14 mouse cellular contexts compared by ENCODE assay signal in genomic region chr1:181084021-181084420, GRCm38 (mm10). TPM values are rescaled to one million over a fixed set of nuclear protein-coding genes. Genes with fewer than 3 reads are reported as not detected.
DNase-seq lines count a peak whose midpoint lies in the region; ATAC-seq and TF ChIP-seq lines count a peak whose summit lies in the region.
"Had no signal": no experiment of that assay in that cellular context is flagged by ENCODE, and none has a peak within 500 bp of the region (broad histone marks: within the 10 kb centered on the region; RNA-seq: fewer than 3 reads in every experiment).

No protein-coding gene starts in this region.

- no peaks in the 10 kb centered on the region for H3K36me3 ChIP-seq in heart, postnatal 0 days (replicated peaks; ENCODE audit: control insufficient read depth, insufficient read depth, low read length)
- no peaks in the 10 kb centered on the region for H3K36me3 ChIP-seq in embryonic facial prominence, embryonic 10.5 days (replicated peaks)
- no peaks in the 10 kb centered on the region for H3K36me3 ChIP-seq in forebrain, embryonic 11.5 days (ENCODE audit: control insufficient read depth, insufficient read depth, low read length)

- no peak for ATAC-seq in heart, postnatal 0 days (ENCODE audit: insufficient read depth, low read depth)
- ATAC-seq in forebrain, embryonic 11.5 days (replicated peaks; ENCODE audit: low FRiP score) = no peak
- ATAC-seq: hindbrain, embryonic 16.5 days; liver, postnatal 0 days had no signal

- no peak for TF ChIP-seq CTCF in heart, postnatal 0 days (IDR thresholded peaks at IDR 0.05; ENCODE audit: low read depth)

- no peaks in the 10 kb centered on the region for H3K4me1 ChIP-seq in heart, postnatal 0 days (ENCODE audit: control insufficient read depth, insufficient read depth)
- H3K4me1 ChIP-seq in embryonic facial prominence, embryonic 10.5 days = no peaks in the 10 kb centered on the region
- H3K4me1 ChIP-seq in forebrain, embryonic 11.5 days (replicated peaks; ENCODE audit: control insufficient read depth, insufficient read depth, low read length) = no peaks in the 10 kb centered on the region

- no peak for TF ChIP-seq EP300 in heart, postnatal 0 days (IDR thresholded peaks at IDR 0.05; ENCODE audit: low read depth)

- no peak overlapping the region for H3K9ac ChIP-seq in heart, postnatal 0 days (replicated peaks; ENCODE audit: low read depth, low read length)
- H3K9ac ChIP-seq in forebrain, embryonic 11.5 days (ENCODE audit: low read length) = no peak overlapping the region
- H3K9ac ChIP-seq: liver, postnatal 0 days had no signal

- no peak overlapping the region for H3K4me3 ChIP-seq in heart, postnatal 0 days (ENCODE audit: low read depth, low read length)
- no peak overlapping the region for H3K4me3 ChIP-seq in embryonic facial prominence, embryonic 10.5 days
- no peak overlapping the region for H3K4me3 ChIP-seq in forebrain, embryonic 11.5 days (ENCODE audit: low read depth, low read length)

- no peaks in the 10 kb centered on the region for H3K27me3 ChIP-seq in heart, postnatal 0 days (ENCODE audit: control insufficient read depth, insufficient read depth, low read length)
- H3K27me3 ChIP-seq in embryonic facial prominence, embryonic 10.5 days (replicated peaks; ENCODE audit: low read depth, poor library complexity, severe bottlenecking) = no peaks in the 10 kb centered on the region
- no peaks in the 10 kb centered on the region for H3K27me3 ChIP-seq in forebrain, embryonic 11.5 days (ENCODE audit: control insufficient read depth, insufficient read depth, low read length)

- H3K4me2 ChIP-seq in heart, postnatal 0 days (ENCODE audit: low read depth, low read length) = no peak overlapping the region
- H3K4me2 ChIP-seq in forebrain, embryonic 11.5 days (ENCODE audit: low read depth, low read length, severe bottlenecking) = no peak overlapping the region

- DNase-seq in heart, postnatal 0 days (ENCODE audit: low spot score) = peak; percentile 28
- no peak for DNase-seq in heart, postnatal 25 days (ENCODE audit: low spot score)
- DNase-seq in retina, embryonic 14.5 days (ENCODE audit: low spot score) = peak; percentile 28
- no peak for DNase-seq in retina, postnatal 1 day
- DNase-seq in embryonic facial prominence, embryonic 10.5 days (ENCODE audit: low spot score) = peak; percentile 44
- peak; percentile 26 for DNase-seq in yolk sac, embryonic 10.5 days (ENCODE audit: low spot score)
- DNase-seq in left cerebral cortex, adult 11 months (ENCODE audit: low spot score) = no peak
- no peak for DNase-seq in forebrain, embryonic 11.5 days (ENCODE audit: low spot score)
- DNase-seq: cerebellum, adult 2 months; liver, postnatal 0 days had no signal

- WGBS in heart, postnatal 0 days = 32% methylated on average over 2 of the region's 2 CpGs
- WGBS in embryonic facial prominence, embryonic 10.5 days = 48% methylated on average over 2 of the region's 2 CpGs
- WGBS in forebrain, embryonic 11.5 days = 48% methylated on average over 2 of the region's 2 CpGs

- no peaks in the 10 kb centered on the region for H3K9me3 ChIP-seq in heart, postnatal 0 days (replicated peaks; ENCODE audit: control insufficient read depth, low read length)
- H3K9me3 ChIP-seq in embryonic facial prominence, embryonic 10.5 days = no peaks in the 10 kb centered on the region
- no peaks in the 10 kb centered on the region for H3K9me3 ChIP-seq in forebrain, embryonic 11.5 days (ENCODE audit: control insufficient read depth, low read length)

- intact Hi-C loops in heart, postnatal 25 days (cut with DNase I) = no loop called here

- no peak overlapping the region for H3K27ac ChIP-seq in heart, postnatal 0 days (ENCODE audit: low read depth)
- H3K27ac ChIP-seq in embryonic facial prominence, embryonic 10.5 days (replicated peaks) = no peak overlapping the region
- H3K27ac ChIP-seq in forebrain, embryonic 11.5 days (ENCODE audit: low read depth, low read length) = no peak overlapping the region

RNA-seq across cellular contexts. Expression of gene 9130409I23Rik, which starts 33.0 kb away (rescaled TPM):
- not detected in 2 replicates for total RNA-seq in heart, postnatal 0 days (2014; rRNA removed; ENCODE audit: low replicate concordance)
- polyA plus RNA-seq in heart, postnatal 0 days (2015; fragmentation: Nextera tagmentation; extraction: Ambion mirVana) = not detected in 2 replicates
- not detected for total RNA-seq in heart, postnatal 25 days (2021)
- not detected in 2 replicates for polyA plus RNA-seq in embryonic facial prominence, embryonic 10.5 days (2016; fragmentation: Nextera tagmentation; extraction: Ambion mirVana)
- 0.09 TPM in 1 of 2 replicates, not detected in the other for polyA plus RNA-seq in forebrain, embryonic 11.5 days (2014; fragmentation: Nextera tagmentation; extraction: Ambion mirVana)
- total RNA-seq: gastrocnemius, postnatal 4 days; left cerebral cortex, adult 8-10 months had no signal
- polyA plus RNA-seq: C2C12; hindbrain, embryonic 16.5 days had no signal

RNA-seq across cellular contexts. Expression of gene Nvl, which starts 60.0 kb away (rescaled TPM):
- total RNA-seq in heart, postnatal 0 days (2014; rRNA removed; ENCODE audit: low replicate concordance) = 8.4 and 13.9 TPM in 2 replicates
- polyA plus RNA-seq in heart, postnatal 0 days (2015; fragmentation: Nextera tagmentation; extraction: Ambion mirVana) = 8.3 and 8.8 TPM in 2 replicates
- total RNA-seq in heart, postnatal 25 days (2021) = 1 to 10 TPM; 7.2 to 8.1 TPM
- 45.2 and 49.5 TPM in 2 replicates for polyA plus RNA-seq in embryonic facial prominence, embryonic 10.5 days (2016; fragmentation: Nextera tagmentation; extraction: Ambion mirVana)
- 41.9 and 48.5 TPM in 2 replicates for polyA plus RNA-seq in forebrain, embryonic 11.5 days (2014; fragmentation: Nextera tagmentation; extraction: Ambion mirVana)

Comparison
In these comparisons a context has a peak if more than half of its experiments do, and no peak if none do; other contexts are left out.
1. DNase-seq: peak in heart, postnatal 0 days (single experiment), retina, embryonic 14.5 days (single experiment), embryonic facial prominence, embryonic 10.5 days (single experiment) and yolk sac, embryonic 10.5 days (single experiment); none in heart, postnatal 25 days (single experiment), retina, postnatal 1 day (single experiment), left cerebral cortex, adult 11 months (single experiment) and forebrain, embryonic 11.5 days (single experiment).